Mouse (Mus musculus): ENCODE measurements around the gene Mybbp1a.

GRCm38 (mm10) chr11:72468525-72468924 lies 27.4 kb downstream of the Mybbp1a start:
- no peak for TF ChIP-seq CTCF (IDR thresholded peaks at IDR 0.05; ENCODE audit: low read depth)
- no peak for TF ChIP-seq EP300 (optimal IDR thresholded peaks at IDR 0.05)

All from stomach, postnatal 0 days (tissue).